Mouse (Mus musculus): ENCODE results near the gene Hrnr. TPM values are rescaled to one million over a fixed set of nuclear protein-coding genes. Genes with fewer than 3 reads are reported as not detected.

Gene Hrnr
- not detected in 2 replicates for polyA plus RNA-seq (2015; fragmentation: Nextera tagmentation; extraction: Ambion mirVana)

DNA sequence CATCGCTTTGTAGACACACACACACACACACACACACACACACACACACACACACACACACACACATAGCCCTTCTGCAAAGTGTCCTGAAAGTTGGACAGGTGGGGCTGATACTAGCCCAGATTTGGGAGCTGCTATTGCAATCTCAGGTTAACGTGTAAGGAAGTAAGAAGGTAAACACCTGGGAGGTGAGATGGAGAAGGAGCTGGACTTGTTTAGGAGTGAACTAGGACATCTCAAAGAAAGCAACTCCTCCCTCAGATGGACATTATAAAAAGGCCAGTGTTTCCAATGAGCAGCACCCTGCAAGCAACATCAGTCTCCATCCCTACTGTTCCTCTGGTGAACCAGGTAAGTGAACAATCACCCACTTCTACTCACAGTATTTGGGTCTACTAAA, at the start of gene Hrnr:
Hrnr (plus strand) TSS at position 301 of the 400 bp plus-strand sequence.
- no peak within 1 kb of the TSS for H3K4me3 ChIP-seq
- H3K36me3 ChIP-seq (replicated peaks), result no peaks in the 10 kb centered on the region
- WGBS, result 81% methylated on average over 2 of the region's 2 CpGs
- no peak within 1 kb of the TSS for H3K4me2 ChIP-seq
- H3K4me1 ChIP-seq, result no peaks in the 10 kb centered on the region
- no peak within 1 kb of the TSS for H3K9ac ChIP-seq
- ATAC-seq (replicated peaks), result no peak
- H3K9me3 ChIP-seq, result no peaks in the 10 kb centered on the region
- no peaks in the 10 kb centered on the region for H3K27me3 ChIP-seq (replicated peaks)
- H3K27ac ChIP-seq, result no peak within 1 kb of the TSS

DNA sequence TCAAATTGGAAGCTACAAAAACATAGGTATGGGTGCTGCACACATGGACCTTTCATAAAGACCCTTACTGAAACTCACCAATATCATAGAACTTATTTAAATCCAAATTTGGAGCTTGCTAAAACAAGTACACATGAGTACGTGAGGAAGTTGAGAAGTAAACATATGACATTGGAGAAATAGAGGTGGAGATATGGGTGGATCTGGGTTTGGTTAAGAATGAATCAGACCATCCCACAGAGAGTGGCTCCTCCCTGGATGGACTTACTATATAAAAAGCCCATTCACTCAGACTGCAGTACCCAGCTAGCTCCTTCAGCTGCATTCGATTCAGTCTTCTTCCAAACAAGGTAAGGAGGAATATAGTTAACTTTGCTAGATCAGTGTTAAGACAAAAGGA, 46.3 kb upstream of the Hrnr start, which contains the start of gene Flg:
Flg (plus strand) TSS at position 301 of the 400 bp plus-strand sequence.
- Histone ChIP-seq H3K4me3 (no peak within 1 kb of the TSS), H3K9me3 (no peaks in the 10 kb centered on the region), H3K4me2 (no peak within 1 kb of the TSS), H3K36me3 (replicated peaks) (no peaks in the 10 kb centered on the region), H3K9ac (no peak within 1 kb of the TSS), H3K27ac (no peak within 1 kb of the TSS), H3K4me1 (no peaks in the 10 kb centered on the region), H3K27me3 (replicated peaks) (no peaks in the 10 kb centered on the region)
- 94% methylated on average over 2 of the region's 2 CpGs for WGBS
- ATAC-seq (replicated peaks), result no peak

DNA sequence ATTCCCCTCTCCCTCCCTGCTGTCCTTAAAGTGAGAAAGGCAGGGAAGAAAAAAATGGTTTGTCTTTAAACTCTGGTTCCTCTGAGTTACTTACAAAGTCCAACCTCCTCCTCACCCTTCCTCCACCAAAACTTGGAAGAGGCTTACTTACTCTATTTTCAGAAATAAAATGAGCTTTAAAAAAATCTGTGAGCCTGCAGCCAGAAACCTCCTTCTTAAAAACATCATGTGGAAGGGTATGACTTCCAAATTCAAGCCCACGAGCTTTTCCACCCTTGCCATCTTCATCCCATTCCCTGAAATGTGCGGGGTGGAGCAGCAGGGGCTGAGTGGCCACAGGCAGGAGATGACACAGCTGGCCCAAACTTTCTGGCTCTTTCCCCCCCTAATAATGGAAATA, 22.0 kb upstream of the Hrnr start:
- no peak overlapping the region for H3K27ac ChIP-seq
- H3K27me3 ChIP-seq (replicated peaks), result no peaks in the 10 kb centered on the region
- 94% methylated on average over 2 of the region's 2 CpGs for WGBS
- H3K4me1 ChIP-seq, result no peaks in the 10 kb centered on the region
- H3K9me3 ChIP-seq, result no peaks in the 10 kb centered on the region
- no peaks in the 10 kb centered on the region for H3K36me3 ChIP-seq (replicated peaks)
- H3K4me2 ChIP-seq, result no peak overlapping the region
- H3K4me3 ChIP-seq, result no peak overlapping the region
- ATAC-seq (replicated peaks), result no peak
- H3K9ac ChIP-seq, result no peak overlapping the region

DNA sequence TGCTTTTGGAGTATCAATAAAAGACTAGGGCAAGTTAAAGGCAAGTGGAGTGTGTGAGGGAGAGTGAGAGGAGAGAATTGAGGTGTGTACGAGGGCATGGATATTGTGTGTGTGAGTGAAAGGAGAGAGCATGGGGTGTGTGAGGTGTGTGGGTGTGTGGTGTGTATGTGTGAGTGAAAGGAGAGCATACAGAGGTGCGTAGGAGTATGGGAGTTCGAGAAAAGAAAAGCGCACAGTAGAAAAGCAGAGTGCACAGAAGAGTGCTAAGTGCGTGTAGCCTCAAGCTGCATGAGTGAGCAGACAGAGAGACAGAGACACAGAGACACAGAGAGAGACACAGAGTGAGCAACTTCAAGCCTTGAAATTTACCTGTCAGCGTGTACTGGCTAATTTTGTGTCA, 19.7 kb upstream of the Hrnr start:
- no peak for ATAC-seq (replicated peaks)

GRCm38 (mm10) chr3:93301896-93302295, 17.7 kb upstream of the Hrnr start:
- 83% methylated on average over 3 of the region's 3 CpGs for WGBS
- H3K4me3 ChIP-seq, result no peak overlapping the region
- no peak overlapping the region for H3K4me2 ChIP-seq
- no peak overlapping the region for H3K9ac ChIP-seq
- no peak overlapping the region for H3K27ac ChIP-seq
- ATAC-seq (replicated peaks), result no peak
- no peaks in the 10 kb centered on the region for H3K27me3 ChIP-seq (replicated peaks)
- H3K36me3 ChIP-seq (replicated peaks), result no peaks in the 10 kb centered on the region
- no peaks in the 10 kb centered on the region for H3K4me1 ChIP-seq
- H3K9me3 ChIP-seq, result no peaks in the 10 kb centered on the region

More for the DNA sequence above, 19.7 kb upstream of the Hrnr start:
- Histone ChIP-seq H3K27me3 (replicated peaks) (no peaks in the 10 kb centered on the region), H3K4me2 (no peak overlapping the region), H3K4me1 (no peaks in the 10 kb centered on the region), H3K4me3 (no peak overlapping the region), H3K9ac (no peak overlapping the region), H3K9me3 (no peaks in the 10 kb centered on the region), H3K36me3 (replicated peaks) (no peaks in the 10 kb centered on the region), H3K27ac (no peak overlapping the region)
- WGBS, result 87% methylated on average over 6 of the region's 6 CpGs

DNA sequence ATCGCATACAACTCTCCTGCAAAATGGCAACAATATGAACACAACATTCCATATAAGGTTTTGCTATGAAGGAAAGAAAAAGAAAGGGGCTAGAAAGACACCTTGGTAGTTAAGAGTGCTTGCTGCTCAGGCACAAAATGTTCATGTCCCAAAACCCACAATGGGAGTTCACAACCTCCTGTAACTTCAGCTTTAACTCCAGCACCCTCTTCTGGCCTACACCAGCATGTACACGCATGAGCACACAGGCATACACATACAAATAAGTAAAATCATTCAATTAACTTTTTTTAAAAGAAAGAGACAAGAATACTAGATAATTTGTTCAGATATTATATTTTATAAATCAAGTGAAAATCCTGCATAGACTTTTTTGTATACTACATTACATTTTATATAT, 13.4 kb upstream of the Hrnr start:
- no peaks in the 10 kb centered on the region for H3K36me3 ChIP-seq (replicated peaks)
- 77% methylated on average over 2 of the region's 2 CpGs for WGBS
- no peak overlapping the region for H3K9ac ChIP-seq
- no peak overlapping the region for H3K4me2 ChIP-seq
- H3K27ac ChIP-seq, result no peak overlapping the region
- no peaks in the 10 kb centered on the region for H3K4me1 ChIP-seq
- H3K27me3 ChIP-seq (replicated peaks), result no peaks in the 10 kb centered on the region
- no peak overlapping the region for H3K4me3 ChIP-seq
- ATAC-seq (replicated peaks), result no peak
- no peaks in the 10 kb centered on the region for H3K9me3 ChIP-seq

DNA sequence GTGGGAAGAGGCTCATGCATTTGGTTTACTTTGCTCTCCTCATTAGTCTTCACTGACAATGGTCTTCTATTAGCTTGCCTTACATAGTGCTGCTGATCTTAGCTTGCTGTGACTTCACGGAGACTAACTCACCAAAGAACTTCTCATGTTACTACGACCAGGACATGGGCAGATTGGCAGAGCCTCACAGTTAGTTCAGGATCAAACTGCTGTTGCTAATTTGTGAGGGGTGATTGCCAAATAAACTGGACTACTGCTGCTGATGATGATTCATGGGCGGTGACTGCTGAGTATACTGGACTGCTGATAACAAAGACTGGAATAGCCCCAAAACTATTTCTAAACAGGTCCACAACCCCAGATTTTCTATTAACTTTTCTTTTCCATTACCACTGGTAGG, 8.2 kb upstream of the Hrnr start:
- Histone ChIP-seq H3K27me3 (replicated peaks) (no peaks in the 10 kb centered on the region), H3K4me2 (no peak overlapping the region), H3K4me1 (no peaks in the 10 kb centered on the region), H3K27ac (no peak overlapping the region), H3K4me3 (no peak overlapping the region), H3K9ac (no peak overlapping the region), H3K9me3 (no peaks in the 10 kb centered on the region), H3K36me3 (replicated peaks) (no peaks in the 10 kb centered on the region)
- ATAC-seq (replicated peaks), result no peak
- WGBS, result 79% methylated on average over 3 of the region's 3 CpGs

GRCm38 (mm10) chr3:93314388-93314787, 5.2 kb upstream of the Hrnr start:
- no peak overlapping the region for H3K9ac ChIP-seq
- no peak overlapping the region for H3K4me2 ChIP-seq
- no peaks in the 10 kb centered on the region for H3K36me3 ChIP-seq (replicated peaks)
- ATAC-seq (replicated peaks), result no peak
- no peak overlapping the region for H3K27ac ChIP-seq
- H3K4me3 ChIP-seq, result no peak overlapping the region
- H3K9me3 ChIP-seq, result no peaks in the 10 kb centered on the region
- H3K27me3 ChIP-seq (replicated peaks), result no peaks in the 10 kb centered on the region
- WGBS, result 98% methylated on average over 1 of the region's 1 CpGs
- H3K4me1 ChIP-seq, result no peaks in the 10 kb centered on the region

- no peak for ATAC-seq (replicated peaks)
- H3K9ac ChIP-seq, result no peak overlapping the region
- H3K36me3 ChIP-seq (replicated peaks), result no peaks in the 10 kb centered on the region
- H3K4me1 ChIP-seq, result no peaks in the 10 kb centered on the region
- no peaks in the 10 kb centered on the region for H3K27me3 ChIP-seq (replicated peaks)
- no peak overlapping the region for H3K4me2 ChIP-seq
- no peaks in the 10 kb centered on the region for H3K9me3 ChIP-seq
- H3K27ac ChIP-seq, result no peak overlapping the region
- H3K4me3 ChIP-seq, result no peak overlapping the region
Observed at GRCm38 (mm10) chr3:93337749-93338148, 18.2 kb downstream of the Hrnr start.

- Histone ChIP-seq H3K36me3 (replicated peaks) (no peaks in the 10 kb centered on the region), H3K4me3 (no peak overlapping the region), H3K27ac (no peak overlapping the region), H3K9me3 (no peaks in the 10 kb centered on the region), H3K4me1 (no peaks in the 10 kb centered on the region), H3K4me2 (no peak overlapping the region), H3K9ac (no peak overlapping the region), H3K27me3 (replicated peaks) (no peaks in the 10 kb centered on the region)
- ATAC-seq (replicated peaks), result no peak
- WGBS, result 89% methylated on average over 4 of the region's 4 CpGs
Observed at GRCm38 (mm10) chr3:93340021-93340420, 20.5 kb downstream of the Hrnr start.

- Histone ChIP-seq H3K4me2 (no peak overlapping the region), H3K9me3 (no peaks in the 10 kb centered on the region), H3K4me3 (no peak overlapping the region), H3K36me3 (replicated peaks) (no peaks in the 10 kb centered on the region), H3K27ac (no peak overlapping the region), H3K27me3 (replicated peaks) (no peaks in the 10 kb centered on the region), H3K4me1 (no peaks in the 10 kb centered on the region), H3K9ac (no peak overlapping the region)
- WGBS, result 81% methylated on average over 2 of the region's 2 CpGs
- ATAC-seq (replicated peaks), result no peak
Observed at GRCm38 (mm10) chr3:93346896-93347295, 27.3 kb downstream of the Hrnr start.

DNA sequence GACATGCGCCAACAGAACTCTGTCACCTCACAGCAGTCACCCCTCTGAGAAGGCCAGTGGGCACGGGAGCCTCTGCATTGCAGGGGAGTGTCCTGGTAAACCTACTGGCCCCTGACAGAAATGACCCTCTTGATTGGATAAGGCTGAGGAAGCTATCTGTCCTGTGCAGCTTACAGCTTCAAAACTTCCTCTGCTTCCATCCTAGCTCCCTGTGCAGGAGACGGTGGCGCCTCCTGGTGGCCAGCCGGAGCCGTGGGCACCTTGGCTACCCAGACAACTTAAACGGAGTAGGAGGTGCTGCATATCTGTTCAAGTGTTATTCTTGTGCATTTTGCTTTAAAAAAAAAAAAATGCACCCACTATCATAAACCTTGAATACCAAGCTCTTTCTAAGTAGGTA, 40.5 kb downstream of the Hrnr start:
- no peak overlapping the region for H3K4me3 ChIP-seq
- peaks cover 3% of the 10 kb centered on the region; the same call in 1 of the 2 replicates for H3K4me1 ChIP-seq
- H3K27ac ChIP-seq, result no peak overlapping the region
- H3K4me2 ChIP-seq, result no peak overlapping the region
- no peaks in the 10 kb centered on the region for H3K27me3 ChIP-seq (replicated peaks)
- WGBS, result 22% methylated on average over 7 of the region's 7 CpGs
- H3K36me3 ChIP-seq (replicated peaks), result no peaks in the 10 kb centered on the region
- ATAC-seq (replicated peaks), result no peak
- no peak overlapping the region for H3K9ac ChIP-seq
- H3K9me3 ChIP-seq, result no peaks in the 10 kb centered on the region

- H3K4me1 ChIP-seq, result peaks cover 3% of the 10 kb centered on the region; the same call in 1 of the 2 replicates
- H3K4me3 ChIP-seq, result peak overlapping the region; percentile 22
- H3K9me3 ChIP-seq, result no peaks in the 10 kb centered on the region
- no peak overlapping the region for H3K27ac ChIP-seq
- ATAC-seq (replicated peaks), result peak; percentile 95
- no peaks in the 10 kb centered on the region for H3K36me3 ChIP-seq (replicated peaks)
- H3K9ac ChIP-seq, result no peak overlapping the region
- no peaks in the 10 kb centered on the region for H3K27me3 ChIP-seq (replicated peaks)
- peak overlapping the region; percentile 51 for H3K4me2 ChIP-seq
- 11% methylated on average over 10 of the region's 10 CpGs for WGBS
Observed at GRCm38 (mm10) chr3:93361933-93362574, 42.5 kb downstream of the Hrnr start.

Data from midbrain, embryonic 15.5 days (tissue).